Mouse (Mus musculus) embryonic fibroblast, embryonic 13.5 days (primary cell): ENCODE measurements around the gene Oprm1. TPM values are rescaled to one million over a fixed set of nuclear protein-coding genes. Genes with fewer than 3 reads are reported as not detected.

Experiments used
- H3K27ac ChIP-seq: 2 replicates; pipeline ENCODE4 v1.5.1; 2012; ENCODE audit warnings: low read length, control low read depth, inconsistent platforms; ENCODE audit not compliant: insufficient read depth
- H3K4me1 ChIP-seq: 2 replicates; pipeline ENCODE4 v1.6.1; 2011; ENCODE audit warnings: low read length; ENCODE audit not compliant: control insufficient read depth, insufficient read depth
- H3K4me3 ChIP-seq: 2 replicates; pipeline ENCODE4 v1.5.1; 2011; ENCODE audit warnings: mild to moderate bottlenecking, control low read depth, low read length; ENCODE audit not compliant: insufficient read depth
- CTCF ChIP-seq: IDR thresholded peaks from 2 replicates; pipeline ENCODE4 v1.5.1; 2011; ENCODE audit warnings: mild to moderate bottlenecking, control low read depth, low read length, moderate library complexity, borderline replicate concordance; ENCODE audit not compliant: insufficient read depth
- POLR2A ChIP-seq: IDR thresholded peaks from 2 replicates; pipeline ENCODE4 v1.6.1; 2011; ENCODE audit warnings: low read depth, mild to moderate bottlenecking, control low read depth, low read length, moderate library complexity
- polyA plus RNA-seq: library from polyadenylated mRNA; stranded (reverse); fragments of >200 nt; gene quantifications from 2 replicates; pipeline ENCODE4 v1.2.4, GENCODE M21; 2011; ENCODE audit warnings: low read depth; ENCODE audit not compliant: missing spikeins, insufficient read length

The Oprm1 gene
- polyA plus RNA-seq, 1 experiment, result not detected

GRCm38 (mm10) chr10:6890348-6891009 is 132.2 kb downstream of the Oprm1 start:
- H3K27ac ChIP-seq, result no peak overlapping the region
- TF ChIP-seq POLR2A (no peak), CTCF (no peak)
- H3K4me1 ChIP-seq, result no peaks in the 10 kb centered on the region
- H3K4me3 ChIP-seq, result no peak overlapping the region

- TF ChIP-seq CTCF (no peak), POLR2A (no peak)
- Histone ChIP-seq H3K4me1 (no peaks in the 10 kb centered on the region), H3K27ac (no peak overlapping the region), H3K4me3 (no peak overlapping the region)
These were observed 137.5 kb downstream of the Oprm1 start for GRCm38 (mm10) chr10:6895796-6896195.

DNA sequence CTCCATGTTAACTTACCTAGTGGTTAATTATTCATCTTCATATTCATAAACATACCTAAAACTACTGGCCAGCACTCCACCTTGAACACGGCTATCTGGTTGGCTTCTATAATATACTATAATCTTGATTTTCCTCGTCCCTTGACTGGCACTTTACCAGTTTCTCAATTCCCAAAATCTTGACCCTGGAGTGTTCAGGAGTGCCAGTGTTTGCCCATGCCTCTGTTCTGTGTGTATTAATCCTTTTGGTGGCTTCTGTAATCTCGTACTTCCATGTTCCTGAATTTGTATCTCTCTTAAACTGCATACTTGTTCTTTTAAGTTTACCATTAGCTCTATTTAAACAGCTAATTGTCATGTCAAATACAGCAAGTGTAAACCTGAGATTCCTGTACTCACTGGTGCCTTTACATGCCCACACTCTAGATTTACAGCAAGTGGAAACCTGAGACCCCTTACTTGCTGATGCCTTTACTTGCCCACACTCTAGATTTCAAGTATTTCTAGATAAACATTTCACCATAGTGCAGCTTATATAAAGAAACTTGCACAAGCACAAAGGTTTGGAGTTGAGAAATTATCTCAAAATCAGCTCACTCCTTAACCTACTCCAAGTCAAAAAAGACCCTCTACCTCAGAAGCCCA is 138.5 kb downstream of the Oprm1 start:
- TF ChIP-seq CTCF (no peak), POLR2A (no peak)
- no peaks in the 10 kb centered on the region for H3K4me1 ChIP-seq
- H3K4me3 ChIP-seq, result no peak overlapping the region
- H3K27ac ChIP-seq, result no peak overlapping the region

DNA sequence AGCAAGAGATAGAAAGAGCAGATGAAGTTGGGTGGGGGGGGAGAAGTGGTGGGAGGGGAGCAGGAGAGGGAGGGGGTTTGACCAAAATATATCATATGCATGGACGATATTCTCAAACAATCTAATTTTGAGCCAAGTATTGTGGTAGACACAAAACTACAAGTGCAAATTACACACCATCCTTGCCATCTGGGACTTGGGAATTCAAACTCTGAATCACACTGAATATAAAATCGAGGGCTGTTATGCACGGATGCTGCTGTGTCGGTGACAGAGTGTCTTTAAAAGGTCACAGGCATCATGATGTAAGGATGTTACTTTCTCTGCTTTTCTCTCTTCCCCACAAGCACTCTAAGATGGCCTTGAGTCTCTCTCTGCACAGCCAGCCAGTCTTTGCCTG is 141.8 kb downstream of the Oprm1 start:
- Histone ChIP-seq H3K4me3 (no peak overlapping the region), H3K27ac (no peak overlapping the region), H3K4me1 (no peaks in the 10 kb centered on the region)
- no peak for TF ChIP-seq CTCF
- no peak for TF ChIP-seq POLR2A

GRCm38 (mm10) chr10:6901819-6902393 is 143.6 kb downstream of the Oprm1 start:
- no peak overlapping the region for H3K4me3 ChIP-seq
- TF ChIP-seq POLR2A, result no peak
- no peak for TF ChIP-seq CTCF
- no peaks in the 10 kb centered on the region for H3K4me1 ChIP-seq
- no peak overlapping the region for H3K27ac ChIP-seq

GRCm38 (mm10) chr10:6909763-6910162 is 151.5 kb downstream of the Oprm1 start:
- no peak overlapping the region for H3K27ac ChIP-seq
- H3K4me3 ChIP-seq, result no peak overlapping the region
- no peak for TF ChIP-seq POLR2A
- no peak for TF ChIP-seq CTCF
- no peaks in the 10 kb centered on the region for H3K4me1 ChIP-seq

- H3K4me1 ChIP-seq, result no peaks in the 10 kb centered on the region
- H3K27ac ChIP-seq, result no peak overlapping the region
- H3K4me3 ChIP-seq, result no peak overlapping the region
- TF ChIP-seq CTCF (no peak), POLR2A (no peak)
These were observed 157.7 kb downstream of the Oprm1 start for GRCm38 (mm10) chr10:6915991-6916390.

DNA sequence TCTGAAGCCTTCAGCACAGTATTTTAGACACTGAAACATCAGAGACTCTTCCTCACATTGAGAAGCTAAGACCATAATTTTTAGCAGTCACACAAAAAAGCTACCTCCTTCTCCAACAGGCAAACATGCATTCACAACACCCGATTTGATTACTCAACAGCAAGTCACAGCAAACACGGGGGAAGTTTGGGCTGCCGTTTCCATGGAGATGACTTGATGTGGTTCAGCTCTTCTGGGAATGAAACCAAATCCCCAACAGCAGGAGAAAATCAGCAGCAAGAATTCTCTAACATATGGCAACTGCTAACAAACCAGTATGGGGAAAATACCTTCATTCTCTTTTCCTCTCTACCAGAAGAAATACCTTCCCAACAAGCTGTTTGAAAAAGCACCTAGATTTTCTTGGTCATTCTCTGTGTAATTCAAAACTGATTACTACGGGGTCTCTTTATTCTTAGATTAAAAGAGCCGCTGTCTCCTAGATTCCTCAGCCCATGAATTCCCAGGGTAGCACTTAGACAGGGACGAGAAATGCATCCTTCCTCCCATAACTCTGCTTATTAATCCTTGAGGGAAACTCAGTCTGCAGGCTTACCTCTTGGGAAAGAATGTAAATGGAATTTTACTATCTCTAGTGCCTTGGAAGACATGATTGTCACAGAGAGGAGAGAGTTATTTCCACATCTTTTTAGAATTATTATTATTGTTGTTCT is 158.4 kb downstream of the Oprm1 start:
- no peak overlapping the region for H3K4me3 ChIP-seq
- 0 out of 2 replicates have a peak overlapping the region, but pooled peaks have one; percentile 32 for H3K27ac ChIP-seq
- TF ChIP-seq CTCF (no peak), POLR2A (no peak)
- no peaks in the 10 kb centered on the region for H3K4me1 ChIP-seq

GRCm38 (mm10) chr10:6926724-6927123 is 168.4 kb downstream of the Oprm1 start:
- Histone ChIP-seq H3K4me1 (no peaks in the 10 kb centered on the region), H3K4me3 (no peak overlapping the region), H3K27ac (no peak overlapping the region)
- no peak for TF ChIP-seq POLR2A
- TF ChIP-seq CTCF, result no peak
